Mouse (Mus musculus) right cerebral cortex, postnatal 10 days (tissue): Measurements from ENCODE around the gene Nup54.

Experiments used
- DNase-seq, 2 experiments: peaks; one replicate each; pipeline ENCODE4 v3.0.0; 2021; ENCODE audit warnings: low spot score in 2 of 2

The Nup54 gene

GRCm38 (mm10) chr5:92376795-92377405, 58.1 kb downstream of the Nup54 start:
- no peak for DNase-seq

- DNase-seq = no peak
Observed at GRCm38 (mm10) chr5:92375368-92375767, 59.7 kb downstream of the Nup54 start.

GRCm38 (mm10) chr5:92374721-92375142, 60.3 kb downstream of the Nup54 start:
- DNase-seq = no peak

GRCm38 (mm10) chr5:92372605-92373004, 62.4 kb downstream of the Nup54 start:
- DNase-seq = no peak

- DNase-seq = peak in 1 of 2 experiments; percentile 41
Observed at GRCm38 (mm10) chr5:92371361-92371976, 63.5 kb downstream of the Nup54 start.

GRCm38 (mm10) chr5:92370891-92371290, 64.1 kb downstream of the Nup54 start:
- DNase-seq = no peak

GRCm38 (mm10) chr5:92370392-92370791, 64.6 kb downstream of the Nup54 start:
- DNase-seq = no peak

GRCm38 (mm10) chr5:92369151-92369994, 65.6 kb downstream of the Nup54 start:
- DNase-seq = peak; percentile 73 to 81

GRCm38 (mm10) chr5:92368392-92368791, 66.6 kb downstream of the Nup54 start:
- no peak for DNase-seq

GRCm38 (mm10) chr5:92366565-92366964, 68.5 kb downstream of the Nup54 start:
- no peak for DNase-seq
